Mouse (Mus musculus) C2C12 (cell line): ENCODE measurements around the gene Por. TPM values are rescaled to one million over a fixed set of nuclear protein-coding genes. Genes with fewer than 3 reads are reported as not detected.

ENCODE experiments used
- H3K27me3 ChIP-seq: one replicate; pipeline ENCODE4 v1.6.1; 2011; ENCODE audit not compliant: control insufficient read depth, insufficient read depth, insufficient read length
- H3K36me3 ChIP-seq: one replicate; pipeline ENCODE4 v1.6.1; 2011; ENCODE audit not compliant: control insufficient read depth, insufficient read depth
- H3K4me3 ChIP-seq: one replicate; pipeline ENCODE4 v1.5.1; 2011; ENCODE audit warnings: mild to moderate bottlenecking, control low read depth; ENCODE audit not compliant: poor library complexity, insufficient read depth, severe bottlenecking
- H3K79me2 ChIP-seq: one replicate; pipeline ENCODE4 v1.6.1; 2011; ENCODE audit not compliant: control insufficient read depth, insufficient read depth
- H3K79me3 ChIP-seq: one replicate; pipeline ENCODE4 v1.6.1; 2011; ENCODE audit warnings: low read depth, control low read depth
- H3ac ChIP-seq: one replicate; pipeline ENCODE3; 2011; ENCODE audit warnings: low read depth; ENCODE audit not compliant: control insufficient read depth, insufficient read length
- CEBPB ChIP-seq: IDR thresholded peaks from one replicate; pipeline ENCODE4 v1.6.1; 2011; ENCODE audit warnings: low read depth, mild to moderate bottlenecking, control low read depth, moderate library complexity
- CTCF ChIP-seq: IDR thresholded peaks from one replicate; pipeline ENCODE4 v1.5.1; 2011; ENCODE audit not compliant: control insufficient read depth, insufficient read depth, insufficient read length
- FOSL1 ChIP-seq: IDR thresholded peaks from one replicate; pipeline ENCODE4 v1.8.0; 2011; ENCODE audit warnings: mild to moderate bottlenecking, low read length; ENCODE audit not compliant: poor library complexity, insufficient read depth, severe bottlenecking
- MAX ChIP-seq: IDR thresholded peaks from one replicate; pipeline ENCODE4 v1.6.1; 2011; ENCODE audit warnings: mild to moderate bottlenecking, control low read depth
- MYOD1 ChIP-seq: IDR thresholded peaks from one replicate; pipeline ENCODE4 v1.6.1; 2011; ENCODE audit warnings: low read depth; ENCODE audit not compliant: control insufficient read depth, insufficient read length
- MYOG ChIP-seq: IDR thresholded peaks from one replicate; pipeline ENCODE4 v1.6.1; 2011; ENCODE audit not compliant: control insufficient read depth, insufficient read length; ENCODE audit errors: extremely low read depth
- USF1 ChIP-seq: IDR thresholded peaks from one replicate; pipeline ENCODE4 v1.6.1; 2011; ENCODE audit warnings: low read depth, mild to moderate bottlenecking, control low read depth, moderate library complexity
- polyA plus RNA-seq: library from polyadenylated mRNA; unstranded; fragments of >200 nt; fragmentation: generic; extraction: Trizol; gene quantifications from one replicate; pipeline ENCODE4 v1.2.1, GENCODE M21; 2012; ENCODE audit warnings: missing spikeins

Gene Por
- polyA plus RNA-seq, 1 experiment = 106 TPM

DNA sequence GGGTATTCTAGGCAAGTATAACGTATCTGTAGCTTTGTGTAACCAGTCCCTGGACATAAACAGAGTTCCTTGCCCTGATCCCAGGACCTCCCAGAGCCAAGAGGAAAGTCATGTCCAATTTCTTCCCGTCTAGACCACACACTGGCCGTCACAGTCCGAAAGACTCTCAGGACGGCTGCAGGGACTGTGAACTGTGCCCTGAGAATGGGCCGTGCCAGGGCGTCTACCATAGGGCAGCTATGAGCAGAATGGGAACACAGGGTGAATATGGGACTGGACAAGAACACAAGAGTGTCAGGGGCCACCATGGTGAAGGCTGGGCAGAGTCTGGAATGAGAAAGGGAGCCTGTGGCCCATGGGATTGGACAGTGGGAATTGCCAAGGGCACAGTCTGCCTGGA lies 9.3 kb upstream of the Por start:
- Histone ChIP-seq H3K36me3 (no peaks in the 10 kb centered on the region), H3ac (no peak overlapping the region), H3K4me3 (no peak overlapping the region), H3K79me3 (no peaks in the 10 kb centered on the region), H3K79me2 (no peaks in the 10 kb centered on the region), H3K27me3 (no peaks in the 10 kb centered on the region)
- TF ChIP-seq USF1 (no peak), MAX (no peak), FOSL1 (no peak), MYOG (no peak), MYOD1 (no peak), CTCF (no peak), CEBPB (no peak)

DNA sequence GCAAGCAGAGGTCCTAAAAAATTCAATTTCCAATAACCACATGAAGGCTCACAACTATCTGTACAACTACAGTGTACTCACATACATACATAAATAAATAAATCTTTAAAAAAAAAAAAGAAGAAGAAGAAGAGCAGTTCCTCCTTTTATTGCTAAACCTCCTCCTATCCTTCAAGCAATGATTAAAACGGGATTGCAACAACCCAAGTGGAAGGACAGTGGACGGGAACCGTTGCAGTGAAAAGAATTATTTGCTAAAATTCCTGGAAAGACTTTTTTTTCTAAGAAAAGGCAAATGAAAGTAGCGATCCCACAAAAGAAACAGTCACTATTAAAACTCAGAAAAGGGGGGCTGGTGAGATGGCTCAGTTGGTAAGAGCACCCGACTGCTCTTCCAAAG lies 2.9 kb upstream of the Por start:
- H3K36me3 ChIP-seq = no peaks in the 10 kb centered on the region
- H3K79me2 ChIP-seq = no peaks in the 10 kb centered on the region
- no peak overlapping the region for H3ac ChIP-seq
- no peaks in the 10 kb centered on the region for H3K79me3 ChIP-seq
- H3K4me3 ChIP-seq = no peak overlapping the region
- no peak for TF ChIP-seq CEBPB
- TF ChIP-seq MYOG = no peak
- no peak for TF ChIP-seq MAX
- TF ChIP-seq MYOD1 = no peak
- TF ChIP-seq USF1 = no peak
- no peak for TF ChIP-seq FOSL1
- no peak for TF ChIP-seq CTCF
- no peaks in the 10 kb centered on the region for H3K27me3 ChIP-seq

DNA sequence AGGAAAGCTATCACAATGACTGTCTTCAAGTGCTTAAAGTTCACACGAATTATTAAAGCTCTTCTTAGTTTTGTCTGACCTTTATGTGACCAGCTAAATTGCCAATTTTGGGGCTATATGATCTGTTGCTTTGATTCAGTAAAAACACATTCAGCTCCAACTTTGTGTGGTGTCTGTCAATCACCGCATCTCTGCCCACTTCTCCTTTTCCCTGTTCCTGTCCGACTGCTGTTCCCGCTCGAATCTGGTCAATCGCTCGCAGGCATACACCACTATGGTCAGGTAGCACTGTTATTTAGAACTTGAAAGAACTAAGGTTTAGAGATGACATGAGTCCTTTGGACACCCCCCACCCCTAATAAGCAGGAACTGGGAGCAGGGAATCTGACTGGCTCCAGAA lies 1.8 kb upstream of the Por start:
- Histone ChIP-seq H3K4me3 (no peak overlapping the region), H3K27me3 (no peaks in the 10 kb centered on the region), H3ac (no peak overlapping the region), H3K36me3 (no peaks in the 10 kb centered on the region), H3K79me2 (no peaks in the 10 kb centered on the region), H3K79me3 (no peaks in the 10 kb centered on the region)
- no peak for TF ChIP-seq CTCF
- no peak for TF ChIP-seq MYOD1
- no peak for TF ChIP-seq CEBPB
- TF ChIP-seq MYOG = no peak
- TF ChIP-seq USF1 = no peak
- TF ChIP-seq FOSL1 = no peak
- TF ChIP-seq MAX = no peak

DNA sequence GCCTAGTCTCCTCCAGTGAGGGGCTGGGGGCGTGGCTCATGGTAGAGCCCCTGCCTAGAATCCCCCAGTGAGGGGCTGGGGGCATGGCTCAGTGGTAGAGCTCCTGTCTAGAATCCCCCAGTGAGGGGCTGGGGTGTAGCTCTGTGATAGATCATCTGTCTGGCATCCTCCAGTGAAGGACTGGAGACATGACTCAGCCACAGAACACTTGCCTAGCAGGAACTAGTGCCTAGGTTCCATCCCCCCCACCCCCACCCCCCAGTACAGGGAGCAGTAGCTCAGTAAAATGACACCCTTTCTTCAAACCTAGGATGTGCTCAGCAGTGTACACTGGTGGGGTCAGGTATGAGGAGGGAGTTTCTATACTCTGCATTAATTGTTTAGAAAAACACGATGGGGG lies 1.0 kb downstream of the Por start:
- Histone ChIP-seq H3K79me3 (no peaks in the 10 kb centered on the region), H3K4me3 (no peak overlapping the region), H3K79me2 (no peaks in the 10 kb centered on the region), H3K36me3 (no peaks in the 10 kb centered on the region), H3ac (no peak overlapping the region), H3K27me3 (no peaks in the 10 kb centered on the region)
- no peak for TF ChIP-seq USF1
- TF ChIP-seq FOSL1 = no peak
- TF ChIP-seq MYOG = no peak
- TF ChIP-seq CTCF = no peak
- no peak for TF ChIP-seq MYOD1
- no peak for TF ChIP-seq CEBPB
- no peak for TF ChIP-seq MAX

DNA sequence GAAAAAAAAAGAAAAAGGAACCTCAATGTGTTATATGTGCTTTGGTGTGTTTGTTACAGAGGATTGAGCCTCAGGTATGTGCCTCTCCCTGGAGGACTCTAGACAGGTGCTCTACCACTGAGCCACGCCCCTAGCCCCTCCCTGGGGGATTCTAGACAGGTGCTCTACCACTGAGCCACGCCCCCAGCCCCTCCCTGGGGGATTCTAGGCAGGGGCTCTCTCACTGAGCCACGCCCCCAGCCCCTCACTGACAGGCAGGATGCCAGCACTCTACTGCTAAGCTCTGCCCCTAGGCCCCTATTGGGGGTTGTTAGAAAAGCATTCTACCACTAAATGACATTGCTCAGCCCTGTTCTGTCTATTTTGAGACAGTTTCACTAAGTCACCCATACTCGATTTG lies 2.7 kb downstream of the Por start:
- Histone ChIP-seq H3K79me3 (no peaks in the 10 kb centered on the region), H3ac (no peak overlapping the region), H3K36me3 (peaks cover 4% of the 10 kb centered on the region), H3K79me2 (no peaks in the 10 kb centered on the region), H3K4me3 (no peak overlapping the region), H3K27me3 (no peaks in the 10 kb centered on the region)
- TF ChIP-seq MAX (no peak), MYOG (no peak), FOSL1 (no peak), CTCF (no peak), MYOD1 (no peak), USF1 (no peak), CEBPB (no peak)

DNA sequence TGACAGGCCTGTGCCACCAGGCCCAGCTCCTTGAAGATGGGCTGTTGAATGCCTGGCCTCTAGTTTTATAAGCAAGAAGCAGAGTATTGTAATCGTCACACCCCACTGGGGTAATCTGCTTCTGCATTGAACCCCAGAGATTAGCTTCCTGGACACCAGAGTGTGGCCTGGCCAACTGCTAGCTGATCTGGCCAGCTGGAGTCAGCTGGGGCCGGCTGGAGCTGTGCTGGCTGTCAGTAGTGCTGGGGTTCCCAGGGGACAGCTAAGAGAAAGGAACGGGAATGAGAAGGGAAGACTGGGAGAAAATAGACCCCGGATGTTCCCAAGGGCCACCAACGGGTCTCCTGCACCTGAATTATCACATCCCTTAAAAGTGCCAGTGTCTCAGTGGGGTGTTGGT lies 3.1 kb downstream of the Por start:
- Histone ChIP-seq H3K36me3 (peaks cover 4% of the 10 kb centered on the region), H3K4me3 (no peak overlapping the region), H3K27me3 (no peaks in the 10 kb centered on the region), H3K79me3 (no peaks in the 10 kb centered on the region), H3ac (no peak overlapping the region), H3K79me2 (no peaks in the 10 kb centered on the region)
- TF ChIP-seq MYOD1 (no peak), CTCF (no peak), FOSL1 (no peak), CEBPB (no peak), MYOG (no peak), MAX (no peak), USF1 (no peak)
